Mouse (Mus musculus) v-Abl transformed pro-B cells (cell line): ENCODE measurements around the gene Ddah1.

Experiments
- in situ Hi-C, 2 experiments: fragments of 400-800 bp; cut with MboI; formaldehyde crosslinking; loops; one replicate each; pipeline ENCODE4 v1.15.1; 2025; ENCODE audit not compliant: unreplicated experiment in 2 of 2

The Ddah1 gene

GRCm38 (mm10) chr3:145805848-145806247 is 47.4 kb downstream of the Ddah1 start:
- in situ Hi-C loops = no loop called here

- in situ Hi-C loops = no loop called here
Measured at GRCm38 (mm10) chr3:145806502-145806901, 48.0 kb downstream of the Ddah1 start.

GRCm38 (mm10) chr3:145816807-145817206 is 58.3 kb downstream of the Ddah1 start:
- in situ Hi-C loops = no loop called here

- in situ Hi-C loops = no loop called here
Measured at GRCm38 (mm10) chr3:145817276-145817675, 58.8 kb downstream of the Ddah1 start.

DNA sequence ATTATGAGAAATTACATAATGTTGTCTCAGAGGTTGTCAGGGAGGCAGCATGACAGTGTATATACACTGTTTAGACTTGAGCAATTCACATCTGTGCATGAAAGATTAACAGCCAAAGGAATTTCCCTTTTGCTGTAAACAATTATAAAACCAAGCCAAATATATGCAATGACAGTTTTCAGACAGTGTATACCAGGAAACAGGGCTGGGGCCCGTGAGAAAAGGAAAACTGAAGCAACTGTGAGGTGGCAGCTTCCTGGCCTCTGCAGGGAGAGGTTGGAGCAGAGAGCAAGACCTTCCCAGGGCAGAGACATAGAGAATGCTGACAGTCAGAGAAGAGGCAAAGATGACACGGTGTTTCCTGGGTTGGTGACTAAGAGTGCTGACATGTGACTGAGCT is 62.0 kb downstream of the Ddah1 start:
- in situ Hi-C loops = no loop called here

- in situ Hi-C loops = no loop called here
Measured at GRCm38 (mm10) chr3:145820938-145821337, 62.5 kb downstream of the Ddah1 start.

- in situ Hi-C loops = no loop called here
Measured at GRCm38 (mm10) chr3:145822201-145822600, 63.7 kb downstream of the Ddah1 start.

- in situ Hi-C loops = no loop called here
Measured at GRCm38 (mm10) chr3:145823661-145824060, 65.2 kb downstream of the Ddah1 start.

DNA sequence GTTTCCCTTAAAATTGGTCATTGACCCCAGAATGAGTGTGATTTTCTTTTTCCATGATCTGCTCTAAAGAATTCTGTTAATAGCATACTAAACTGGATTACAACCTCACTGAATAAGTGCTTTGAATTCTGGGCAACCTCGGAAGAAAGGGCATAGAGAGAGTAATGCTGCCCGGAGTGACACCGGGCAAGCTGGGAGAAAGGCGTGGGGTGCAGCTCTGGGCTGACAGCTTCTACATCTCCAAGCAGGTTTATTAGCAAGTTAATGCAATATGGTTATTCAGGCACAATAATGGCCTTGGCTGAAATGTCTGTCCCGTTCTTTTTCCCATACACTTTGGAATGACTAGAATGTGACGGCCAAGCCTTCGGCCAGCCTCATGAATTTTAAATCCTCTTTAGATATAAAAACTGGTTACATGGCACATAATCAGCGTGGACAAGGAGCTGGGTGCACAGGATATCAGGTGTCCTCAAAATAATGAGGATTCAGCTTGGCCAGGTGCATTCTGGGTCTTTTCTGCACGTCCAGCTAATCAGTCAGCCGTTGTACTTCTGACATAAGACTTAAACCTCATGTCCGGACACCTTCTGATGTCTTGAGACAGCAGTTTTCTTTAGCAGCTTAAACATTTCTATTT is 67.1 kb downstream of the Ddah1 start:
- in situ Hi-C loops = no loop called here

DNA sequence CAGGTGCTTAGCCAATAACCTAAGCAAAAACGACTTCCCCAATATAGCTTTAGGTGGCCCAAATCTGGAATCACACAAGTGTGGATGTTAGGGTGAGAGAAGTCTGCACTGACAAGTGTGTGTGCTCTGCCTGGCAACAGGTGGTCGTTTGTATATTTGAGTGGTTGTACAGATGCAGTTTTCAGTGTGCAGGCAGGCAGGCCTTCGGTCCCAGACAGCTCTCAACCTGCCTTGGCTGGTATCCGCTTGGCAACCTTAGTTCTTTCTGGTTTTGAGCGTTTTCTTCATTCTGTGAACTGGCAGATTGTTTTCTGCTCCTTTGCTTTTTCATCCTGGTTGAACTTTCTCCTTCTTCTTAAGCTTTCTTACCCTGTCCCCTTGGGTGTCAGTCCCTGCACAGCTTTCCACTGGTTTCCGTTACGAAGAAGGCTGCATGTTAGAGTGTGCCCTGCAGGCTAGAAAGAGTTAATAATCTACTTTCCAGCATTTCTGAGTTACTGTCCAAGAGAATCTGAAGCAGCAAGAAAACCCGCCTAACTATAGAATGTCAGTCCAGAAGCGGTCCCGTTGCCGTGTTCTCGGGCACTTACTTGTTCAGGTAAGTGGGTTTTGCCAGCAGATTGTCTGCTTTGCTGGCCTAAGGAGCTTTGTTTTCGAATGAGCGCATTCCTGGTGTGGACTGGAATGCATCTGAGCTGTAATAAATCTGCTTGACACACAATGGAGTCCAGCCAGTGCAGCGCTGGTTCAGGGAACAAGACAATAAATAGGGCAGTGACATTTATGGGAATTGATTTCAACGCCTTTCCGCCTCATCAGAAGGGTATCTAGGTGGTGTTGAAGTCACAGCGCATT is 68.9 kb downstream of the Ddah1 start:
- in situ Hi-C loops = no loop called here

GRCm38 (mm10) chr3:145828906-145829305 is 70.4 kb downstream of the Ddah1 start:
- in situ Hi-C loops = no loop called here

- in situ Hi-C loops = no loop called here
Measured at GRCm38 (mm10) chr3:145833948-145834538, 75.6 kb downstream of the Ddah1 start.

GRCm38 (mm10) chr3:145838281-145838680 is 79.8 kb downstream of the Ddah1 start:
- in situ Hi-C loops = no loop called here

- in situ Hi-C loops = no loop called here
Measured at GRCm38 (mm10) chr3:145841961-145842710, 83.7 kb downstream of the Ddah1 start.

GRCm38 (mm10) chr3:145843836-145844235 is 85.4 kb downstream of the Ddah1 start:
- in situ Hi-C loops = no loop called here

GRCm38 (mm10) chr3:145844891-145845290 is 86.4 kb downstream of the Ddah1 start:
- in situ Hi-C loops = no loop called here

GRCm38 (mm10) chr3:145846255-145846654 is 87.8 kb downstream of the Ddah1 start:
- in situ Hi-C loops = no loop called here

- in situ Hi-C loops = no loop called here
Measured at GRCm38 (mm10) chr3:145852041-145852440, 93.6 kb downstream of the Ddah1 start.

DNA sequence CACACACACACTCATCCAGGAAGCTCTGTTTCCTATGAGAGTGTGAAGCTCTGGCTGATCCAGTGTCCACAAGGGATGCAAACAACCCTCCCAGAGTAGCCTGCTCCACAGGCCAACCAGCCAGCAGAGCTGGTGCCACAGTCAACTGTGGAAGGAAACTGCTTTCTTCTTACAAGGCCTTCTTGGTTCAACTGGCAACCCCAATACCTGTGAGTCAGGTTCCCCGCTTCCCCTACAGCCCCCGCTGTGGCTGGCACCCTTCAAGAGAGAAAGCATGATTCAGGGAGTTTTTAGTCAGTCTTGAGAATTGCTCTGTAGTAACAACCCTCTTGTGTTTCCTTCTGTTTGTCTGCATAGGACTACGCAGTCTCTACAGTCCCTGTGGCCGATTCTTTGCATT is 94.3 kb downstream of the Ddah1 start:
- in situ Hi-C loops = no loop called here

DNA sequence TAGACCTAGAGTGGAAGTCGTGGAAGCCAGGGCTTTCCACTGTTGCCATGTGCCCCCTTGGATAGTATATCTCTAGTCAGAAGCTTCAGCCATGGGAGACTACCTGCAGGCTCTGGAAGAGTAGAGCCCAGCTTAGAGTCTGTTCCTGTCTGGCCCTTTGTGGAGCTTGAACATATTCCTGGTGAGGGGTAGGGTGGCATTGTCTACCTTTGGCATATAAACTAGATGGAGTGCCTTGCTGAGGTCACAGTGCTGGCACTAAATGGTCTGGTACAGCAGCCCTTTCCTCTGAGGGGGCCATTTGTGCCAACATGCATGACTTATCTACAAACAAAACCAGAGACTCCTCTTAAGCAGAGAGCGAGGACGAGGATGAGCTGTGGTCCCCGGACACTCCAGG is 95.2 kb downstream of the Ddah1 start:
- in situ Hi-C loops = no loop called here

DNA sequence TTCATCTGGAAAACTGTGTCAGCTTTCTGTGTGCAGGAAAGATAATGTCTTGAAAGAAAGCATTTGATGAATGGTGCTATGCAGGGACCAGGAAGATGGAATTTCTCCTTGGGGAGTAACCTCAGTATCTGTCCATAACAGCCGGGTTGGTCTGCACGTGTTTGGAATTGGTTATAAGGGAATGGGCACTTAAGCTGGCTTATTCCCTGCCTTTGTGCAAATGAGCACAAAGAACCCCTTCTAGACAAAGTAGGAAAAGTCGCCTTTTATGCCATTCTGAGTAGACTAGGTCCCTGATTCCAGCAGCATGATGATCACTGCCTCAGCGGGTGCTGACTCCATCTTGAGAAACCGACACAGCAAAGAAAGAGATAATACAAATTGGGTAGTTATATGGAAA is 96.0 kb downstream of the Ddah1 start:
- in situ Hi-C loops = no loop called here
